Mouse (Mus musculus): Measurements from ENCODE around the gene Slc16a7.

Slc16a7 gene

DNA sequence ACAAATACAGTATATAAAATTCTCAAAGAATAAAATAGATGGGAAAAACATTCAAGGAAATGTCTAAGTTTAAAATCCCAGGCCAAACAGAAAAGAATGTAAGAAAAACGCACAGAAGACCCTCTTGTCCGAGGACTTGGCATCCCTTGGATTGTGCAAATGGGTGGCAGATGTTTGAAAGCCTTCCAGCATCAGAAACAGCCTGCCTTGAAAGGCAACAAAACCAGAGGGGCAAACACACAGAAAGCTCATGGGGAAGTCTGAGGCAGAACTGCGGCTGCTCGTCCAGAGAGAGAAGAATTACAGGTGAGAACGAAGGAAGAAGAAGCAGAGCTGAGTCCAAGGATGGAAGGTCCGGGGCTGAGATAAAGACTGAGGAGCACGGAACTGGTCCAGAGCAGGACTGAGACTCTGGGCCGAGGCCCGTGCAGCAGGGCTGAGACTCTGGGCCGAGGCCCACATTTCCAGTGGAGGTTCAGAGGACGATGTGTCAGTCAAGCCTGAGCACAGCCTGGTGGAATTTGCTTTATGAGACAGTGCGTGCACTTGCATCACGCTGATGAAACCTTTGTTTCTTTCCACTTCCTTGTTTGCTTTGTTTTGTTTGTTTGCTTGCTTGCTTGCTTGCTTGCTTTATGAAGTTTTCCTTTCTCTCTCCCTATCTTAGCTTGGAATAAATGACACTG, 65.0 kb downstream of the Slc16a7 start:
- DNase-seq (ENCODE audit: low spot score), result no peak

DNA sequence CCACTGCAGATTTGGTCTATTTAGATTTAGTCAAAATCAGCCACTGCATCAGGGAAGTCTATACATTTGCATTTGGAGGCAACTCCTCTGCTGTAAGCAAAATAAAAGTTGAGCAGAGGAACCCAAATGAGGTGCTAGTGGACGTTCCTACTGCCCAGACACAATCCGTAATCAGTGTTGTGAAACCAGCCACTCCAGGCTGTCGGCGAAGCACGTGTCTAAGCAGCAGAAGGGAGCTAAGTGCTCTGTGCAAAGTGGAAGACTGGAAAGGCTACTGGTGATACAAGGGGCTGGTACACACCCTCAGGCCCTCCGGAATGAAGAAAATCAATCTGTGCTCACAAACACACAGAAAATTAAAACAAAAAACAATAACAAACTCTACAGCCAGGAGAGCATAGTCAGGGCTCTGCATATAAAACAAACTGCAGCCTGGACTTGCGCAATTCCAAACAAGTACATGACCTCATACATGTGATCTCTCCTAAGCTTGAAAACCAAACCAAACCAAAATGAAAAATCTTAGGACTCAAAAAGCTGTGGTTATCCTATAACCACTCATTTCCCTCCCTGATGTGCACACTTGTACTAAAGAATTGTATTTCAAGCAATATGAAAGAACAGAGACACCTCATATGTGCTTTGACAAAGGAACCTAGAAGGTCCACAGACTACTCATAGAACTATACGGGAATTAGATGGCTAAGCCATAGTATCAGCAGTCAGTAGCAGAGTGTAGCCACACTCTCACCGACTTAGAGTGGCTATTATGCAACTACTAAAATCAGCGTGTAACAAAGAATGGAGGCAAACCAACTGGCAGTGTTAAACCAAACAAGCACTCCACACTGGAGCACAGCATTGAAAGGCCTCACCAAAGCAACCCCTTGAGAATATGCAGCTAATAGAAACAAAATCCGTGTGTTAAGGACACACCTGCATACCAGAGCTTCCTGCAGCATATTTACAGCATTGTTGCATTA, 67.5 kb downstream of the Slc16a7 start:
- no peak for DNase-seq (ENCODE audit: low spot score)

GRCm38 (mm10) chr10:125317317-125317716, 71.9 kb downstream of the Slc16a7 start:
- peak; percentile 2 for DNase-seq (ENCODE audit: low spot score)

GRCm38 (mm10) chr10:125310855-125311254, 78.4 kb downstream of the Slc16a7 start:
- DNase-seq (ENCODE audit: low spot score), result no peak

- no peak for DNase-seq (ENCODE audit: low spot score)
Measured at GRCm38 (mm10) chr10:125298036-125298435, 91.2 kb downstream of the Slc16a7 start.

DNA sequence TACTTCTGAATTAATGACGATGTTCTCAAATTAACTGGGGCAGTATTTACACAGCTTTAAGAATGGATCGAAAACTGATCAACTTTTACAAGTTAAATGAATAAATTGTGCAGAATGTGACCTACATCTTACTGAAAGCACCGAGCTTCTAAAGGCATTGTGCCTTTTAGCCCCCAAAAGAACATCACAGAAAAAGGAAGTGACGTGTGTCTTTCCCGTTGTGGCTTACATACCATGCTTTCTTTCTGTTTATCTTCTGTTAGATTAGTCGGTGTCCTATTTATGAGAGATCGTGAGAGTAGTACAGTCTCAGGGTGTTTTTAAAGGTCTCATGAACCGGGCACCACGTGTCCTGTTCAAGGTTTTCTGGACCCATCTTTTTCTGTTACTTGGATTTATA, 98.9 kb downstream of the Slc16a7 start:
- DNase-seq (ENCODE audit: low spot score), result no peak

DNA sequence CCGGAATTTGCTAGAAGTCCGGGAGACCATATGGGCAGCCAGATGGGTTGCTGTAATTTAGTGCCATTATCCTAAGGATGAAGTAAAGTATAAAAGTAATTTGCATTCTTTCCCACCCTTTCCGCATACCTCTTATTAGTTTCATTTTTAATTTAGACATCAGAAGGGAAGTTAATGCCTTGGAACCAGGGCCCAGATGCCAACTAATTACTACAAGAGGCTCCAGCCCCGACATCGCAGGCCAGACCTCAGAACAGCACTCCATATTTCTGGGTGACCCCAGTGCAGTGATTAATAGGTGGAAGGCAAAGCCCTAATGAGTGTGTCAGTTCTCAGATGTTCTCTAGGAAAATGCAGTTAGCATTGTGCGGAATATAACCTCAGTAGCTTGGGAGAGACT, 100.7 kb downstream of the Slc16a7 start:
- no peak for DNase-seq (ENCODE audit: low spot score)

DNA sequence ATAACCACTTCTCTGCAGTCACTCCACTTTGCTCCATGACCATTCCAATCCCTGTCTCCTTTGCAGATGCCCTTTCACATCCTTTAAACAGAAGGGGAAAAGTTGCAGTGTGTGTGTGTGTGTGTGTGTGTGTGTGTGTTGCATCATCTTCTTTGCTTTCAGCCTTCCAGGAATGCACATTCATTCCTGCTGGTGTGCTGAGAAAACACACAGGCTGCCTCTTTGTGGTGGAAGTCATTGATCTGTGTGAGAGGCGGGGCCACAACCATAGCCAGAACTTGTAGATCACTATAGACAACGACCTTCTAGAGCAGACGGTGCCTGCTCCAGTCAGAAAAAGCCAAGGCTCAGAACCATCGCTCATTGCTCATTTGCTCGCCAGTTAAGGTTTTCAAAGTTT, 103.9 kb downstream of the Slc16a7 start:
- no peak for DNase-seq (ENCODE audit: low spot score)

GRCm38 (mm10) chr10:125275149-125275848, 114.0 kb downstream of the Slc16a7 start:
- no peak for DNase-seq (ENCODE audit: low spot score)

GRCm38 (mm10) chr10:125274519-125275148, 114.6 kb downstream of the Slc16a7 start:
- no peak for DNase-seq (ENCODE audit: low spot score)

DNA sequence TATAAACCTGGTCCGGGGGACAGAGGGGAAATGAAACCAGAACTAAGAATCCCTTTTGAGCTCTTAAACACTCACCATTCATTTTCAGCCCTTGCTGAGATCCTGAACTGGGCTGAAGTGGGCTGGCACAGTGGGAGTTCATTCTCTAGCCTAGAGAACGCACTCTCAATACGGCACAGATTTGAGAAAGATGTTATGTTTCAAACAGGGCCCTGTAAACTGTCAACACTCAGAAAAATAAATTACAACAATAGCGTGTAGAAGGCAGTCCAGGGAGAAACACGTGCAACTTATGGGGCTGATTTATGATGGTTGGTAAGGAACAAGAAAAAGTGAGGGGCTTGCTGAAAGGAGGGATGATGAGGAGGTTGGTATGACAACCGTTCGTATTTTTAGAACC, 115.5 kb downstream of the Slc16a7 start:
- no peak for DNase-seq (ENCODE audit: low spot score)

DNA sequence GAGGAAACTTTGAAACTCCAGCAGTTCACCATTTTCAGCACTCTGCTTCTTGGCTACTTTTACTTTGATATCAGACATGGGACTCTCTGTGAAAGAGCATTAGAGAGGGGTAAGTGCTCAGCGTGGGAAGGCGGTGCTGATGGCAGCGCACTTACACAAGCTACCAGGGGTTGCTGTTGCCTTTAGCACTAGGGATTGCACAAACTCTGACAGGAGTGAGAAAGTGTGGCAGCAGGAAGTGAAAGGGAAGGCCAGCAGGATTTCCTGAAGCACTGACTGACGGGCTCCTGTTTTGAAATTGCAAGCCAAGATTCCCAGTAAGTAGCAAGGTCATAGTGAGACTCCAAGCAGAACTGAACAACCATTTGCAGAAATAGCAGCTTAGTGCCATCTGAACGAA, 117.8 kb downstream of the Slc16a7 start:
- no peak for DNase-seq (ENCODE audit: low spot score)

GRCm38 (mm10) chr10:125270266-125270665, 119.0 kb downstream of the Slc16a7 start:
- no peak for DNase-seq (ENCODE audit: low spot score)

DNA sequence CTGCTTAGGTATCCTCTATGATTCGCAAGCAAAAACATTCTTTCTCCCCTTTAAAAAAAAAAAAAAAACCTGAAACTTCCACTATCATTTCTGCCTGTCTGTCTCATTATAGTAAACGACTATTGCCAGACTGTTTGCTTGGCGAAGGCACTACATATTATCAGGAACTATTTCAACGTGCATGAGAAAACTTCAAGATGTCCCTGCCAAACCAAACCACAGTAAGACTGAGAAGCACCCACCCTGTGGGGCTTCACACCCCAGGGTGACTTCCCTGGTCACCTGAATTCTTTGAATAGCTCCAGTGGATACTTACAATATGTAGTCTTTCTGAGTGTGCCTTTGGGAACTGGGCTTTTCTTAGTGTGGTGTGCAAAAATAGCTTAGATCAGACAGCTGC, 122.9 kb downstream of the Slc16a7 start:
- DNase-seq (ENCODE audit: low spot score), result no peak

- DNase-seq (ENCODE audit: low spot score), result no peak
Measured at GRCm38 (mm10) chr10:125265901-125266300, 123.4 kb downstream of the Slc16a7 start.

DNA sequence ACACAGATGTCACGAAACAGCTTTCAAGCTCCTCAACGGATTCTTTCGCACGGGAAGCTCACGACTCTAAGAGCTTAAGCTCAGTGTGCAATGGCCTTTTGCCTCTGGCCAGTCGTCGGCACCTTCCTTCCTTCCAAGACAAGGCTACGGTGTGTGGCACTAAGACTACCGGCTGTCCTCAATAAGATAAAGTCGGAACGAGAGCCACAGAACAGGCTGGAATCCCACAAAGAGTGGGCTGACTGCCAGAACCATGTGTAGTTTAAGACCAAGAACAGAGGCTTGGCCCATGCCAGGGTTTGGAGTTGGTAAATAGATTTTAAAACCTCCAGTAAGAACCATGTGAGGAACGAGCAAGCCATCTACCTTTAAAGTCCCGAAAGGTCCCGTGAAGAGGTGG, 123.8 kb downstream of the Slc16a7 start:
- DNase-seq (ENCODE audit: low spot score), result no peak

DNA sequence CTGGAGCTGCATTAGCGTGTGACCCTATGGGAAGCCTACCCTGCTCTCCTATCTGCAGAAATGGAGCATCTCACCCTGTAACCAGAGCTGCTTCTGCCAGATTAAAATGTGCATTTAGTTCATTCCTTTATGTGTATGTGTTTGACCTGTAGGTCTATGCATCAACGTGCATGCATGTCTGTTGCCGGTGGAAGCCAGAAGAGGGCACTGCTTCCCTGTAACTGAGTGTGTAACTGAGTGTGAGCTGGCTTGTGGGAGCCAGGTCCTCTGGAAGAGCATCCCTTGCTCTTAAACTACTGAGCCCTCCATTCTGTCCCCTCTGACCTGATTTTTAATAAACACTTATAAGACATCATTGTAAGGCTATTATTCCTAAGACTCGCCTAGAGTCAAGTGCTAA, 124.3 kb downstream of the Slc16a7 start:
- DNase-seq (ENCODE audit: low spot score), result no peak

- DNase-seq (ENCODE audit: low spot score), result no peak
Measured at GRCm38 (mm10) chr10:125255904-125256303, 133.4 kb downstream of the Slc16a7 start.

- no peak for DNase-seq (ENCODE audit: low spot score)
Measured at GRCm38 (mm10) chr10:125214536-125214935, 174.7 kb downstream of the Slc16a7 start.

DNA sequence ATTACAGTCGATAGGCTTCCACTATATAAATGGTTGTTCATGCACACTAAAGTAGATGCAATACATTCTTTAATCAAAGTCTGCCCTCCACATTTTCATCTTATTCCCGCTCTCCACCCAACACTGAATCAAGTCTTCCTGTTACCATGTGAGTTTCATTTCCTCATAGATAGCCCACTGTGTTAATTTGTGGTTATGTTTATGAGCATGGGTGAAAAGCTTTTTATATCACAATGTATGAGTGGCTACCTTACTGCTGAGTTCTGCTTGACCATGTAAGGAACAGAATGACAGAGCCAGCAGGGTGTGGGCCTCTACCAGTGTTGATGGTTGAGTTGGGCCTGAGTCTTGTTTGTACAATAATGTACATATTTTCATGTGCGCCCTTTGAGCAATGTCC, 175.5 kb downstream of the Slc16a7 start:
- no peak for DNase-seq (ENCODE audit: low spot score)

DNA sequence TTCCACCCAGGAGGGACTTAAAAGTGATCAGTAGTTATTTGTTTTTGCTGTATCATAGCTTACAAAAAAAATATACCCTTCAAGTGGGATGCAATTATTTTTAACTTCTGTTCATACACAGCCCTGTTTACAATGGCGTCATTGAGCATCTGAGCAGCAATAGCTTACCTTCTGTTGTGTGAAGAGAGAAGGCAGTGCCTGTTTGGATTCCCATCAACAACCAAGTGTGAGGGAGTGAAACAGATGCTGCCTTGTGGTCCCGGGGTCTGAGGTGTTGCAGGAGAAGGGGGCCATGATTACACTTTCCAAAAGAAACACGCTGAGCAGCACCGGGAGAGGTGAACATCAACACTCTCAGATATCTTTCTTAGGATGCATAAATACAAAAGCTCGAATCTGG, 201.7 kb downstream of the Slc16a7 start:
- no peak for DNase-seq (ENCODE audit: low spot score)

- no peak for DNase-seq (ENCODE audit: low spot score)
Measured at GRCm38 (mm10) chr10:125185387-125185786, 203.9 kb downstream of the Slc16a7 start.
